Mouse (Mus musculus): ENCODE data around the gene Dnajc10. TPM values are rescaled to one million over a fixed set of nuclear protein-coding genes. Genes with fewer than 3 reads are reported as not detected.
A peak's percentile ranks its signal among the peaks of the same experiment; 100 is the strongest.

Dnajc10 gene
- polyA plus RNA-seq, 1 experiment from 2014 or later, result 17.7 TPM

DNA sequence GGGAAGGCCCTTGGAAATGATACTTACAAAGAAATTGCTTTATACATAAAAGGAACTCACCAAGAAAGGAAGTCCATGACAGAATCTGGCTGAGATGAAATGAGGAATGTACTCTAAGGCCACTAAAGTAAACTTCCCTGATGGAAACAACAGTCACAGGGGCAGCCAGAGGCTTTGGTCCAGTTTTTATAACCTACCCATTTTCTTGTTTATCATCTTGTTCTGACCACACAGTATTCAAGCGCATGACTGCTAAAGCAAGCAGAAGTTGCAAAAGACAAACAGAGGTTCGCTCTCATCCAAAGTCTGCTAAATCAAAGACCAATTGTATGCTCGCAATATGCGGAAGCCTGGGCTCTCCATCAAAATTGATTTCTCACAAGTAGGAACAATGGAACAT lies 14.5 kb upstream of the Dnajc10 start:
- WGBS (ENCODE audit: insufficient replicate concordance), result 74% methylated on average over 4 of the region's 4 CpGs
- no peak; the same call in 1 of the 2 replicates for ATAC-seq (ENCODE audit: insufficient read depth)

DNA sequence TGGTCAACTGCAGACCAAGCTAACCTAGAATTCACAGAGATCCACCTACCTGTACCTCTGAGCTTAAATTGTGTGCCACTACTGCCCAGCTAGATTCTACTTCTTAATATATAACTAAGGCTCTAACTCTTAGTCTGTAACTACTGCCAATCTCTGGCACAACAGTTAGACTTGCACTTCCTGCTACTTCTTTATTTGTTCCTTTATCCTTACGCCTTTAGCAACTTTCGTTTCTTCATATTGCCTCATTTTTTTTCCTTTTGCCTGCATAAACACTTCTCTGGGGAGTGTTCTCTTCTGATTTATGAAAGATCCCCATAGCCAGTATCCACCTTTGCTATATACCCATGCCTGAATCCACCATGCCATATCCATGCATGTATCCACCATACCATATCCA lies 11.3 kb upstream of the Dnajc10 start:
- H3K27ac ChIP-seq (replicated peaks), result no peak overlapping the region
- no peaks in the 10 kb centered on the region for H3K36me3 ChIP-seq (replicated peaks)
- no peak overlapping the region for H3K4me2 ChIP-seq
- WGBS (ENCODE audit: insufficient replicate concordance), result 78% methylated on average over 2 of the region's 2 CpGs
- no peaks in the 10 kb centered on the region for H3K9me3 ChIP-seq (replicated peaks)
- no peak for ATAC-seq (ENCODE audit: insufficient read depth)
- no peaks in the 10 kb centered on the region for H3K27me3 ChIP-seq
- no peak overlapping the region for H3K4me3 ChIP-seq (replicated peaks)
- H3K9ac ChIP-seq, result no peak overlapping the region
- no peaks in the 10 kb centered on the region for H3K4me1 ChIP-seq (replicated peaks)

More for the DNA sequence above, 14.5 kb upstream of the Dnajc10 start:
- H3K4me1 ChIP-seq (replicated peaks), result no peaks in the 10 kb centered on the region
- H3K36me3 ChIP-seq (replicated peaks), result no peaks in the 10 kb centered on the region
- H3K4me2 ChIP-seq, result no peak overlapping the region
- H3K27ac ChIP-seq (replicated peaks), result no peak overlapping the region
- no peak overlapping the region for H3K4me3 ChIP-seq (replicated peaks)
- no peak overlapping the region for H3K9ac ChIP-seq
- no peaks in the 10 kb centered on the region for H3K27me3 ChIP-seq
- no peaks in the 10 kb centered on the region for H3K9me3 ChIP-seq (replicated peaks)

DNA sequence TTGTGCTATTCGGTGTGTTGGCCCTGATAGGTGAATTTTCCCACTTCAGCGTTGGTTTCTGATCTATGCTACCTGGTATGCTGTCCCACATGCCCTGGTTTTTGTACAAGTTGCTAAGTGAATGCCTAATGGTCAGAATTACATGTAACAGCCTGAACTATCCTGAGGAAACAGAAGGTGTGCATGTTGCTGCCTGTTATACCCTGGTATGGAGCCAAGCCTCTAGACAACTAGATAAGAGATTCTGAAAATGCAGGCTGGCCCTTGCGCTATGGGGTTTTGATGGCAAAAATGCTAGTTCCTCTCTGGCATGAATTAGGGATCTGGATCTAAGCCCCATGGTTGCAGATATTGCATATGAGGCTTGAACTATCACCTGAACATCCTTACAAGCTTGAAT lies 7.6 kb upstream of the Dnajc10 start:
- no peak overlapping the region for H3K4me3 ChIP-seq (replicated peaks)
- no peak overlapping the region for H3K27ac ChIP-seq (replicated peaks)
- no peaks in the 10 kb centered on the region for H3K9me3 ChIP-seq (replicated peaks)
- H3K9ac ChIP-seq, result no peak overlapping the region
- H3K27me3 ChIP-seq, result no peaks in the 10 kb centered on the region
- H3K4me2 ChIP-seq, result no peak overlapping the region
- no peaks in the 10 kb centered on the region for H3K4me1 ChIP-seq (replicated peaks)
- 80% methylated on average over 3 of the region's 3 CpGs for WGBS (ENCODE audit: insufficient replicate concordance)
- H3K36me3 ChIP-seq (replicated peaks), result no peaks in the 10 kb centered on the region
- no peak for ATAC-seq (ENCODE audit: insufficient read depth)

DNA sequence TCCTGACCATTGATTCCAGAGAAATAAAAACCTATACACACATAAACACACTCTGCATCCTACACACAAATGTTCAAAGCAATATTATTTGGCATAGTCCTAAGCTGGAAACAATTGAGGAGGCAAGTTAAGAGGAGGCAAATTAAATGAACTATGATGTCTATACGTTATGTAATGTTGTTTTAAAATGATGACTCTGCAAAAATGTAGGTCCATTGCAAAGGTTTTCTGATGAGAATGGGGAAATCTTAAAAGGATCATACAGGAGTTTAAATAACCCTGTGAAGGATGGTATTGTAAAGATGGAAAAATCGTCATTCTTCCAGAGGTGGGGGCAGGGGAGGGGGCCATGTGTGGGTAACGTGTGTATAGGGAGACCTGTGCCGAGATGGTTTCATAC lies 5.5 kb upstream of the Dnajc10 start:
- Histone ChIP-seq H3K27me3 (no peaks in the 10 kb centered on the region), H3K36me3 (replicated peaks) (no peaks in the 10 kb centered on the region), H3K9me3 (replicated peaks) (no peaks in the 10 kb centered on the region), H3K4me2 (no peak overlapping the region), H3K9ac (no peak overlapping the region), H3K4me1 (replicated peaks) (peaks cover 2% of the 10 kb centered on the region), H3K4me3 (replicated peaks) (no peak overlapping the region), H3K27ac (replicated peaks) (no peak overlapping the region)
- no peak for ATAC-seq (ENCODE audit: insufficient read depth)
- 50% methylated on average over 4 of the region's 4 CpGs for WGBS (ENCODE audit: insufficient replicate concordance)

DNA sequence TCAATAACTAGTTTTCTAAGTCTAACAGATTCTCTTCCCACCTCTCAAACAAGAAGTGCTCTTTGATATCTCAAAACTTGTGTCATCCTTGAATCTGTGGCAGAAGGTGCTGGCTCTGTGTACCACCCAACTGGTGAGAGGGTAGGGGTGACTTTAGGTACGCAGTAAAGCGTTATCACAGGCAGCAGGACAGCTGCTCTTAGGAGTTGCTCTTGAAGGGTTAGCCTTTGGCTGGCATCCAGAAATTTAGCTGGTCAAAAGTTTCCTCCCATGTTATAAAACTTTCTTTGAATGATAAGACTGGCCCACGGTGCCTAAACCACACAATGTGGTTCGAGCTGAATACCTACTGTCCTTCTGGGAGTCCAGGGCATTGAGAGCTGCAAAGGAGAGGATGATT lies 4.5 kb upstream of the Dnajc10 start:
- no peaks in the 10 kb centered on the region for H3K27me3 ChIP-seq
- no peaks in the 10 kb centered on the region for H3K9me3 ChIP-seq (replicated peaks)
- ATAC-seq (ENCODE audit: insufficient read depth), result no peak
- no peak overlapping the region for H3K9ac ChIP-seq
- no peak overlapping the region for H3K27ac ChIP-seq (replicated peaks)
- no peak overlapping the region for H3K4me2 ChIP-seq
- H3K4me3 ChIP-seq (replicated peaks), result no peak overlapping the region
- H3K4me1 ChIP-seq (replicated peaks), result peaks cover 5% of the 10 kb centered on the region
- no peaks in the 10 kb centered on the region for H3K36me3 ChIP-seq (replicated peaks)
- WGBS (ENCODE audit: insufficient replicate concordance), result 27% methylated on average over 4 of the region's 4 CpGs

DNA sequence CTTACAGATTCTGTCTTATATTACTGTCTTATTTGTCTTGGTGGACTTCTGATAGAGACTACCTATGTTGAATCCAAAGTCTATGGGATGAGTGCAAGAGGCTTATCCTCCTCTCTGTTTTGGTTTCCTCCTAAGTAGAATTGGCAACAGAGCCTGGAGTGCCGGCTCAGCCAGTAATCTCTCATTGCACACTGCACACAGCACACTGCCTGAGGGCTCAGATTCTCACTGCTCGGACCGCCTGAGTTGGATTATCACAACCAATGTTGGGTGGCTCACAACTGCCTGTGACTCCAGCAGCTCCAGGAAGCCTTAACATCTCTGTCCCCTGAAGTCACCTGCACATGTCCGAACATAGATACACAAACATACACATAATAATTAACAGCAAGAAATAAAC lies 3.9 kb upstream of the Dnajc10 start:
- H3K27me3 ChIP-seq, result no peaks in the 10 kb centered on the region
- whole genome bisulfite sequencing (ENCODE audit: insufficient replicate concordance), result 55% methylated on average over 4 of the region's 4 CpGs
- H3K27ac ChIP-seq (replicated peaks), result no peak overlapping the region
- no peak for ATAC-seq (ENCODE audit: insufficient read depth)
- H3K4me2 ChIP-seq, result no peak overlapping the region
- no peak overlapping the region for H3K9ac ChIP-seq
- no peaks in the 10 kb centered on the region for H3K9me3 ChIP-seq (replicated peaks)
- peaks cover 11% of the 10 kb centered on the region for H3K4me1 ChIP-seq (replicated peaks)
- no peak overlapping the region for H3K4me3 ChIP-seq (replicated peaks)
- H3K36me3 ChIP-seq (replicated peaks), result no peaks in the 10 kb centered on the region

DNA sequence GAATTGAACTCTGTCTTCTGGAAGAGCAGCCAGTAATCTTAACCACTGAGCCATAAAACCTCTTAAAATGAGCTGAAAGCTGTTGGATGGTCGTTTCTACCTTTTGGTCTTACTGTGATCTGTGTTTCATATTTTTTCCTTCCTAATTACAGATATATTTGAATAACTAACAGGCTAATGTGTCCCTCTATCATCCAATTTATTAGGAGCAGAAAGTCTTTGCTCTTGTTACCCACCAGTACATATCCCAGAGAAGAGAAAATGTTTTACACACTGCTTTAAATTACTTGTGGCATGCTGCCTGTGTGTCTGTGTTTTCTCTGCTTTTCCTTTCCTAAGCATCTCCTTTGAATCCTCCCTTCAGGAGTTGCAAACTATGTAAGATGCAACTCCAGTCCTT lies 1.1 kb upstream of the Dnajc10 start:
- H3K27me3 ChIP-seq, result no peaks in the 10 kb centered on the region
- peak overlapping the region; percentile 88; the same call in 1 of the 2 replicates for H3K4me2 ChIP-seq
- no peak overlapping the region for H3K4me3 ChIP-seq (replicated peaks)
- ATAC-seq (ENCODE audit: insufficient read depth), result no peak
- peaks cover 18% of the 10 kb centered on the region for H3K4me1 ChIP-seq (replicated peaks)
- H3K9me3 ChIP-seq (replicated peaks), result no peaks in the 10 kb centered on the region
- no peak overlapping the region for H3K27ac ChIP-seq (replicated peaks)
- 39% methylated on average over 1 of the region's 1 CpGs for WGBS (ENCODE audit: insufficient replicate concordance)
- 0 out of 2 replicates have a peak, but pooled peaks cover 5% of the 10 kb centered on the region for H3K36me3 ChIP-seq (replicated peaks)
- H3K9ac ChIP-seq, result no peak overlapping the region

DNA sequence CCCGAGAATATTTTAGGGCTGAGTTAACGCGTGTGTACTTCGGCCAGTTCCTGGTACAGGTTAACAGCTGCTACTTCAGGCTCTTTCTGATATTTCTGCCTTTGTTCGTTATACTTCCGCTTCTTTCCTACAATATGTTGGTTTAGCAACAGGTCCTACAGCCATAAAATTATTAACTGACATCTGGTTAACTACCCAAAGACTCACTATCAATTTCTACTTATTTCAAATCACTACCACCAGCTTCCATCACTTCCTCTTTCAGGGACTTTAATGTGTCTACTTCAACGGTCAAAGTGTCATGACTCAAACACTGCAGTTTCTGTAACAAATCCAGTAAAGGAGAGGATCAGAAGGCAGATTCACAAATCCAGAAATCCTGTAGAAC lies 418 bp upstream of the Dnajc10 start:
- Histone ChIP-seq H3K9me3 (replicated peaks) (no peaks in the 10 kb centered on the region), H3K4me1 (replicated peaks) (peaks cover 18% of the 10 kb centered on the region), H3K27me3 (no peaks in the 10 kb centered on the region), H3K36me3 (replicated peaks) (peaks cover 8% of the 10 kb centered on the region; the same call in 1 of the 2 replicates), H3K4me2 (peak overlapping the region; percentile 88), H3K9ac (peak overlapping the region; percentile 90), H3K4me3 (replicated peaks) (peak overlapping the region; percentile 95), H3K27ac (replicated peaks) (peak overlapping the region; percentile 96)
- ATAC-seq (ENCODE audit: insufficient read depth), result no peak
- WGBS (ENCODE audit: insufficient replicate concordance), result 10% methylated on average over 7 of the region's 7 CpGs

DNA sequence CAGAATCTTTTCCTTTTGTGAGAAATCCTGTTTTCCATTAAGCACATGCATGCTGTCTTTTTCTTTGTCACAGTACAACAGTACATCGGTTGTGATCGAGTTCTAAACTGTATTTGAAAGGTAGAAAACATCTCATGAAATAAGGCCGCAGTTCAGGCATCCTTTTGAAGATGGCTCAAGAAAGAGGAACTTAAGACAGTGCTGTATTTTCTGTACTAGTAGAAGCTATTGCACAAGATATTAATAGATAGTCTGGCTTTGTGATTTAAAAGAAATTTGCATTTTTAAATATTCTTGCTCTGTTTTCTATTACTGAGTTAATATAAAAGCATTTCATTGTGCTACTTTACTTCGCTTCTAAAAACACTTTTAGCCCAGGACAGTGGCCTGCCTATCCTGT lies 7.6 kb downstream of the Dnajc10 start:
- 75% methylated on average over 4 of the region's 4 CpGs for WGBS (ENCODE audit: insufficient replicate concordance)
- Histone ChIP-seq H3K4me1 (replicated peaks) (no peaks in the 10 kb centered on the region), H3K27me3 (no peaks in the 10 kb centered on the region), H3K9ac (no peak overlapping the region), H3K27ac (replicated peaks) (no peak overlapping the region), H3K9me3 (replicated peaks) (no peaks in the 10 kb centered on the region), H3K36me3 (replicated peaks) (peaks cover 49% of the 10 kb centered on the region), H3K4me3 (replicated peaks) (no peak overlapping the region), H3K4me2 (no peak overlapping the region)
- no peak for ATAC-seq (ENCODE audit: insufficient read depth)

DNA sequence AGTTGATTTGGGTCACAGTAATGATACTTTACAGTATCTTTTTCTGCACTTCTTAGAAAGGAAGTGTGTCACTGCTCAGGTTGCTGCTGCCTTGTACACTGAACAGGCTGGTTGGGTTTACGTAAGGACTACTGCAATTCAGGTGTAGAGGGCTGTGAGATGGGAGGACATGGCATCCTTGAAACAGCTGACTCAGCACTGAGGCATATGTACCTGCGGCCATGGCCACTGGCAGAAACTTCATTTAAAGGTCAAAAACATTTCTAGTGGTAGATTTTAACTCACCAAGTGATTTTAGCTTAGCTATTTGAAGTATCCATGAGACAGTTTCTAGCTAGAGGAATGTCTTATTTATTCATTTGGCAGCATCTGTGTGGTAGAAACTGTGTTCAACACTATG lies 10.5 kb downstream of the Dnajc10 start:
- Histone ChIP-seq H3K27ac (replicated peaks) (no peak overlapping the region), H3K27me3 (no peaks in the 10 kb centered on the region), H3K4me1 (replicated peaks) (no peaks in the 10 kb centered on the region), H3K9me3 (replicated peaks) (no peaks in the 10 kb centered on the region), H3K36me3 (replicated peaks) (peaks cover 54% of the 10 kb centered on the region), H3K4me3 (replicated peaks) (no peak overlapping the region), H3K4me2 (no peak overlapping the region), H3K9ac (no peak overlapping the region)
- no peak for ATAC-seq (ENCODE audit: insufficient read depth)
- 80% methylated on average over 2 of the region's 2 CpGs for WGBS (ENCODE audit: insufficient replicate concordance)

DNA sequence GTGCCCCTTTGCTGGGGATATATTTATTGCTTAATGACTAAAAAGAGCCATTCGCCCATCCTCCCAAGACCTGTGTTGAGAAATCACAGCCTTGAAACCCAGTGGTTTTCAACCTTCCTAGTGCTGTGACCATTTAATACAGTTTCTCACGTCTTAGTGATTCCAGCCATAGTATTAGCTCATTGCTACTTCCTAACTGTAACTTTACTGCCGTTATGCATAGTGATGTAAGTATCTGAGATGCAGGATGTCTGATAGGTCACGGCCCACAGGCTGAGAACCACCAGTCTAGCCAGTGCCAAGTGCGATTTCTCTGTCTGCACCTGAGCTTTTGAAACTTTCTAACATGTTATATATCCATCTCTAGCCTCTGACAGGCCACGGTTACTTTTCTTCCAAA lies 12.0 kb downstream of the Dnajc10 start:
- H3K9me3 ChIP-seq (replicated peaks), result no peaks in the 10 kb centered on the region
- H3K27ac ChIP-seq (replicated peaks), result no peak overlapping the region
- ATAC-seq (ENCODE audit: insufficient read depth), result no peak
- H3K27me3 ChIP-seq, result no peaks in the 10 kb centered on the region
- WGBS (ENCODE audit: insufficient replicate concordance), result 75% methylated on average over 6 of the region's 6 CpGs
- H3K36me3 ChIP-seq (replicated peaks), result peaks cover 47% of the 10 kb centered on the region
- no peak overlapping the region for H3K4me2 ChIP-seq
- no peaks in the 10 kb centered on the region for H3K4me1 ChIP-seq (replicated peaks)
- H3K4me3 ChIP-seq (replicated peaks), result no peak overlapping the region
- H3K9ac ChIP-seq, result no peak overlapping the region

DNA sequence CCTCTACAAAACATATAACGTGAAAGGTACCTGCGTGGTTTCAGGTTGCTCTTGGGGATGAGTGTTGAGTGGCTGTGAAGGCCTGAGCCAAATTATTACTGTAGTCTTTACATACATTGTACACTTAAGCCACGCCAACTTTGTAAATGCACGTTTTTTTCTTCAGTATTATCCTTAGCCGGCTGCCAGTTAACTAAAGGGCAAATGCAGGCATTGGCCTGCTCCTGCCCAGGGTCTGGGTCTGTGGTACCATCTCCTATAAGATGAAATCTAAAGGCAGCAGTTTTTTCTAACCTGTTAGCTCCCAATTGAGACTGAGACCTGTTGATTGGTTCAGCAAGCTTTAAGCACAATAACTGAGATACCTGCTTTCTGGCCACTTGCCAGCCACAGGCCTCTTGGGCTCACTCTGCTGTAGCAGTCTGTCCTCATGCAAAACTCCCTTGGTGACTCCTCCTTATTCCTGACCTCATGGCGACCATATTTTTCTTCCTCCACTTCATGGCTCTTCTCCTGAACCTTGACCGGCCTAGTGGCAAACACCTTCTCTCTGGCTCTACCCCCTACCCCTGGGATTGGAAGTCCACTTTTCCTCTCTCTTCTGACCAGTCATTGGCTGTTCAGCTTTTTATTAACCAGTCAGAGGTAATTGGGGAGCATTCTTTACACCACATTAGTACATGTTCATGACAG lies 13.8 kb downstream of the Dnajc10 start:
- H3K36me3 ChIP-seq (replicated peaks), result peaks cover 42% of the 10 kb centered on the region
- no peaks in the 10 kb centered on the region for H3K27me3 ChIP-seq
- H3K4me2 ChIP-seq, result no peak overlapping the region
- 81% methylated on average over 7 of the region's 7 CpGs for WGBS (ENCODE audit: insufficient replicate concordance)
- H3K9ac ChIP-seq, result no peak overlapping the region
- H3K4me3 ChIP-seq (replicated peaks), result no peak overlapping the region
- H3K4me1 ChIP-seq (replicated peaks), result no peaks in the 10 kb centered on the region
- no peak overlapping the region for H3K27ac ChIP-seq (replicated peaks)
- no peak for ATAC-seq (ENCODE audit: insufficient read depth)
- no peaks in the 10 kb centered on the region for H3K9me3 ChIP-seq (replicated peaks)

Measured in liver, embryonic 15.5 days (tissue).